Mouse (Mus musculus) ES-E14 (cell line): Measurements from ENCODE around the gene Fbxl15. TPM values are rescaled to one million over a fixed set of nuclear protein-coding genes. Genes with fewer than 3 reads are reported as not detected.

Experiments
- DNase-seq: peaks from one replicate; pipeline ENCODE4 v3.0.0-alpha.2; 2013; ENCODE audit warnings: low read depth, low spot score
- H3K27ac ChIP-seq: 2 replicates; pipeline ENCODE4 v1.5.1; 2012; ENCODE audit warnings: low read depth, mild to moderate bottlenecking, low read length, moderate library complexity, mixed read lengths; ENCODE audit not compliant: poor library complexity, insufficient read depth, severe bottlenecking
- H3K36me3 ChIP-seq: 2 replicates; pipeline ENCODE4 v1.6.1; 2012; ENCODE audit warnings: mild to moderate bottlenecking, low read length, moderate library complexity, mixed read lengths; ENCODE audit not compliant: control insufficient read depth, poor library complexity, insufficient read depth, severe bottlenecking
- H3K4me1 ChIP-seq, 2 experiments: fragments of 150-350 bp in 1 of 2; sonication (generic) in 1 of 2; 2 replicates each; pipeline ENCODE4 v1.6.1; 2012; ENCODE audit warnings: low read length in 2 of 2, mild to moderate bottlenecking in 1 of 2, mixed read lengths in 1 of 2; ENCODE audit not compliant: control insufficient read depth in 2 of 2, insufficient read depth in 2 of 2, poor library complexity in 1 of 2
- H3K4me3 ChIP-seq, 2 experiments: fragments of 150-350 bp in 1 of 2; sonication (generic) in 1 of 2; 2 replicates each; pipeline ENCODE4 v1.5.1; 2012; ENCODE audit warnings: low read length in 2 of 2, low read depth in 1 of 2, mild to moderate bottlenecking in 1 of 2, mixed read lengths in 1 of 2; ENCODE audit not compliant: insufficient read depth in 1 of 2, poor library complexity in 1 of 2, severe bottlenecking in 1 of 2
- H3K9ac ChIP-seq: 2 replicates; pipeline ENCODE4 v1.6.1; 2012; ENCODE audit warnings: low read depth, mild to moderate bottlenecking, low read length, mixed read lengths; ENCODE audit not compliant: poor library complexity, insufficient read depth, severe bottlenecking
- H3K9me3 ChIP-seq: fragments of 150-350 bp; sonication (generic); 2 replicates; pipeline ENCODE4 v1.6.1; 2012; ENCODE audit warnings: low read depth, mild to moderate bottlenecking, low read length; ENCODE audit not compliant: control insufficient read depth, insufficient read depth
- CHD2 ChIP-seq: IDR thresholded peaks from 2 replicates; pipeline ENCODE4 v1.6.1; 2014; ENCODE audit warnings: mild to moderate bottlenecking, low read depth, low read length, inconsistent platforms
- HCFC1 ChIP-seq: IDR thresholded peaks from 2 replicates; pipeline ENCODE4 v1.6.1; 2012; ENCODE audit warnings: low read length, inconsistent platforms, borderline replicate concordance; ENCODE audit not compliant: insufficient read depth
- MAFK ChIP-seq: IDR thresholded peaks from 2 replicates; pipeline ENCODE4 v1.6.1; 2014; ENCODE audit warnings: mild to moderate bottlenecking, low read depth, low read length, inconsistent platforms; ENCODE audit not compliant: insufficient read depth
- ZC3H11A ChIP-seq: IDR thresholded peaks from 2 replicates; pipeline ENCODE4 v1.6.1; 2012; ENCODE audit warnings: low read depth, mild to moderate bottlenecking, inconsistent platforms, low read length, borderline replicate concordance
- ZNF384 ChIP-seq: IDR thresholded peaks from 2 replicates; pipeline ENCODE4 v1.6.1; 2012; ENCODE audit warnings: low read depth, low read length, inconsistent platforms
- in situ Hi-C, 2 experiments: fragments of 600-800 bp; cut with MboI; formaldehyde crosslinking; loops; one replicate each; pipeline ENCODE4 v1.15.1; 2025; ENCODE audit warnings: low sequenced_read_pairs in 2 of 2, inconsistent platforms in 1 of 2; ENCODE audit not compliant: unreplicated experiment in 2 of 2
- total RNA-seq: library from RNA; depleted of rRNA; stranded (reverse); fragments of 300-350 nt; gene quantifications from 2 replicates; pipeline ENCODE4 v1.2.3, GENCODE M21; 2012; rRNA removed

Gene Fbxl15
- total RNA-seq, result 7.8 and 7.9 TPM in 2 replicates

DNA sequence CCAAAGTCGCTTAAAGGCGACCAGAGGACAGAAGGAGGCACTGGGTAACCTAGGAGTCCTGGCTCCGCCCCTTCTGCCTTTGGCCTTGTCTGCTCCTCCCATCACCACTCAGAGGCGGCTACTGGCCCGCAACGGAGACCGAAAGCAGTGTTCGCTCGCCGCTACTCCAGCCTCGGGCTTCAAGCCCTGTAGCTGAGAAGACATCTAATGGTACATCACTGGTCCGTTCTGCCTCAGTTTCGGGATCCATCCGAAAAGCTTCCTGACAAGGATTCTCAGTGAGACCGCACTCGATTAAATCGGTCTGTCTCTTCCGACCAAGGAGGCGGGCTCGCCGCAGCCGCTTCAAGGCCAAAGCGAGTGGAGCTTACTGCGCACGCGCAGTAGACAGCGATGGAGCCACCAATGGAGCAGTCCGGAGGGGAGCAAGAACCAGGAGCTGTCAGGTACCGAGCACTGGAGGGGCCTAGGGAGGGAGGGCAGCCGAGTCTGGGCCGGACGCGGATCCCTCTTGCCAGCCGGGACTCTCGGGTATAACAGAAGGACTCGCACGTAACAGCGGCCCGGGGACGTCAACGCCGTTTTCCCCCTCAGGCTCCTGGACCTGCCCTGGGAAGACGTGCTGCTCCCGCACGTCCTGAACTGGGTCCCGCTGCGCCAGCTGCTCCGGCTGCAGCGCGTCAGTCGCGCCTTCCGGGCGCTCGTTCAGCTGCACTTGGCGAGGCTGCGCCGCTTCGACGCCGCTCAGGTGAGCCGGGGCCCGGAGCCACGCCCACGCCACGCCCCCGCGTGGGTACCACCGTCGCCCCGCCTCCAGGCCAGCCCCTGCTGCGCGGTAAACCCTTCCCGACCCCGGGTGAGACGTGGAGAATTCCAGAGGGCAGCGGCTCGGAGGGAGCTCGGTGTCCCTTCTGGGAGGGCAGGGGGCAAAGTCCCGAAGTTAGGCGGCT is at the start of gene Fbxl15:
TSS of gene Fbxl15 (plus strand) at position 104 of the 950 bp plus-strand sequence.
- TF ChIP-seq CHD2 (no peak), ZNF384 (no peak), ZC3H11A (no peak), HCFC1 (peak; percentile 82)
- peaks cover 3 to 8% of the 10 kb centered on the region in 2 experiments; a peak in 2 of 4 replicates for H3K4me1 ChIP-seq
- peak within 1 kb of the TSS; percentile 86 for H3K9ac ChIP-seq
- peak; percentile 94 for DNase-seq
- no peak within 1 kb of the TSS for H3K27ac ChIP-seq
- H3K9me3 ChIP-seq, result no peaks in the 10 kb centered on the region
- peaks cover 12% of the 10 kb centered on the region; the same call in 1 of the 2 replicates for H3K36me3 ChIP-seq
- H3K4me3 ChIP-seq, result peak within 1 kb of the TSS; percentile 87 to 99
- in situ Hi-C loops, result no loop called here

DNA sequence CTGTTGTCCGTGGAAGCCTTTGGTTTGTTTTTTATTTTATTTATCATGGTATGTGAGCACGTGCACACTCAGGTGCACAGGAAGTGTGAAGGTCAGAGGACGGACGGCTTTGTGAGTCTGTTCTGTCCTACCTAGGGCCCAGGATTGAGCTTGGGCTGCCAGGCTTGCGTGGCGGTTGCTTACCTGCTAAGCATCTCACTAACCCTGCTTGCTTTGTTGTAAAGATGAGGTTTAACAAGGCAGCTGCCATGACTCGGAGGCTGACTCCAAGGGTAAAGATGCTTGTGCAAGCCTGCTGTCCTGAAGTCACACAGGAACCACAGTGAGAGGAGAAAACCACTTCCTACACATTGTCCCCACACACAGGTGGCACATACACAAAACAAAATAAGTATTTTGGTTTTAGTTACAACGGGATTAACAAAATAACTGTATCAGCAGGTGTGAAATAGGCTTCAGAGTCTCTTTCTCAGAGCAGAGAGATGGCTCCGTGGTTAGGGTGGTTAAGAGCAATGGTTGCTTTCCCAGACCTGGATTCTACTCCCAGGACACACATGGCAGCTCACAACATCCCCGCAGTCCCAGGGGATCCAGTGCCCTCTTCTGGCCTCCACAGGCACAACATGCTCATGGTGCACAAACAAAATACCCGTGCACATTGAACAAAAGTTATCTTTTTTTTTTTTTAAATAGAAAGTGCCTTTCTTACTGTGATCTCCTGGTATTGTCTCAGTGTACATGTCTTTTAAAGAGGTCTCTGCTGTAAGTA is 45.7 kb upstream of the Fbxl15 start:
- Histone ChIP-seq H3K9ac (no peak overlapping the region), H3K36me3 (peaks cover 24% of the 10 kb centered on the region; the same call in 1 of the 2 replicates), H3K27ac (no peak overlapping the region), H3K4me1 (peaks cover 0 to 5% of the 10 kb centered on the region in 2 experiments; a peak in 1 of 4 replicates), H3K4me3 (no peak overlapping the region), H3K9me3 (no peaks in the 10 kb centered on the region)
- TF ChIP-seq MAFK (no peak), ZC3H11A (no peak), ZNF384 (no peak)
- in situ Hi-C loops, result no loop called here
- peak; percentile 19 for DNase-seq

DNA sequence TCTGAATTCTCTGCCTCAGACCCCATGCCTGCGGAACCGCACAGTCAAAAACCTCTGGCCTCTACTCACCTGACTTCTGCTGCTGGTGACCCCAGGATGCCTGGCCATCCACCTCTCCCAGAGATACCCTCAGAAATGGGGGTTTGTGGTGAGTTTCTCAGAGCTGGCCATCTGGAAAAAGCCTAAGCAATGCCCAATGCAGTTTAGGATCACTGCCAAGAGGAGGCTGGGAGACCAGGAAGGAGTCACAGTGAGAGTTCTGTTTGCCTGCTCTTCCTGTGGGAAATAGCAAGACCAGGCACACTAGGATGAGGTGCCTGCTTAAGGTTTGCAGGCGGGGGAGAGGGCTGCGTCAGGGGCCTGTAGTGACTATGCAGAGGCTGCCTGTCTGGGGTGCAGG is 43.3 kb upstream of the Fbxl15 start:
- Histone ChIP-seq H3K4me3 (no peak overlapping the region), H3K9me3 (no peaks in the 10 kb centered on the region), H3K27ac (no peak overlapping the region), H3K36me3 (peaks cover 19% of the 10 kb centered on the region; the same call in 1 of the 2 replicates), H3K9ac (no peak overlapping the region), H3K4me1 (peaks cover 0 to 5% of the 10 kb centered on the region in 2 experiments; a peak in 1 of 4 replicates)
- DNase-seq, result no peak
- no peak for TF ChIP-seq ZNF384
- in situ Hi-C loops, result no loop called here

GRCm38 (mm10) chr19:46285631-46286030 is 42.4 kb upstream of the Fbxl15 start:
- in situ Hi-C loops, result no loop called here
- Histone ChIP-seq H3K4me1 (peaks cover 0 to 5% of the 10 kb centered on the region in 2 experiments; a peak in 1 of 4 replicates), H3K4me3 (no peak overlapping the region), H3K9ac (no peak overlapping the region), H3K36me3 (peaks cover 15% of the 10 kb centered on the region; the same call in 1 of the 2 replicates), H3K9me3 (no peaks in the 10 kb centered on the region), H3K27ac (no peak overlapping the region)
- no peak for DNase-seq
- TF ChIP-seq HCFC1 (no peak), ZC3H11A (no peak), CHD2 (no peak), MAFK (no peak), ZNF384 (no peak)
